Mouse (Mus musculus): ENCODE data around the gene Rps15a.

DNA sequence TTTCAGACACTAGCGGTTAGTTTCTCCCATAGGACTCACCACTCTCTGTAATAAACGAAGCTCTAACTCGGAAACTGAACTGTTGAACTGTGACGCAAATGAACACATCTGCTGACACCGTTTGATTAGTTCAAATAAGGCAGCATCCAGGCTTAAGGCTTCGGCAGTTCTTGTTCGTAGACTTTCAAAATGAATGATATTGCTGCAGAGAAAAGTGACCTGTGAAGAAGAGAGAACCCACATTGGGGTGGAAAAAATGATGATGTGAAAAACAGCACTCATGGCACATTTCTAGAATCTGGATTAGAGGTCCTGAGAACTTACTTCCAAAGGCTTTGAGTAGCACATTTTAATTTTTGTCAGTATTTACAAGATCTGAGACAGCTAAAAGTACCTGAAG lies 25.3 kb upstream of the Rps15a start:
- TF ChIP-seq CTCF (IDR thresholded peaks at IDR 0.05; ENCODE audit: borderline replicate concordance, control insufficient read depth, extremely low read depth, insufficient read depth, low read length, poor library complexity): no peak
- no peak for TF ChIP-seq POLR2A (IDR thresholded peaks at IDR 0.05; ENCODE audit: control insufficient read depth, extremely low read depth, insufficient read depth, low read length, poor library complexity)
